Mouse (Mus musculus) bone marrow, adult 2 months (tissue): ENCODE data around the gene Slc17a5. TPM values are rescaled to one million over a fixed set of nuclear protein-coding genes. Genes with fewer than 3 reads are reported as not detected.

ENCODE experiments used
- H3K27ac ChIP-seq: fragments of 200-500 bp; 2 replicates; pipeline ENCODE4 v1.5.1; 2012; ENCODE audit warnings: low read depth, mild to moderate bottlenecking, control low read depth, inconsistent platforms, low read length; ENCODE audit not compliant: control insufficient read depth, poor library complexity, insufficient read depth
- H3K4me1 ChIP-seq: fragments of 200-500 bp; 2 replicates; pipeline ENCODE4 v1.6.1; 2011; ENCODE audit warnings: low read length; ENCODE audit not compliant: control insufficient read depth, insufficient read depth
- H3K4me3 ChIP-seq: fragments of 200-500 bp; replicated peaks from 2 replicates; pipeline ENCODE3; 2011; ENCODE audit warnings: mild to moderate bottlenecking, low read depth, low read length, control low read depth; ENCODE audit not compliant: control insufficient read depth
- CTCF ChIP-seq: fragments of 200-500 bp; IDR thresholded peaks from 2 replicates; pipeline ENCODE4 v1.5.1; 2011; ENCODE audit warnings: low read length, control low read depth; ENCODE audit not compliant: control insufficient read depth, insufficient read depth
- POLR2A ChIP-seq: fragments of 200-500 bp; IDR thresholded peaks from 2 replicates; pipeline ENCODE4 v1.6.1; 2011; ENCODE audit warnings: low read depth, mild to moderate bottlenecking, control low read depth, low read length, borderline replicate concordance; ENCODE audit not compliant: control insufficient read depth
- WGBS: fragments of 180-500 bp; shearing (Covaris S2); methylation state at CpG from one replicate; pipeline ENCODE4 v1.1.7; 2018; 5-methylcytosine and 5-hydroxymethylcytosine counted together
- polyA plus RNA-seq: library from polyadenylated mRNA; stranded (reverse); fragments of >200 nt; gene quantifications from 2 replicates; pipeline ENCODE4 v1.2.4, GENCODE M21; 2011; ENCODE audit warnings: low replicate concordance; ENCODE audit not compliant: missing spikeins, insufficient read depth, insufficient read length

Slc17a5 gene
- polyA plus RNA-seq, 1 experiment, result 2.3 TPM

DNA sequence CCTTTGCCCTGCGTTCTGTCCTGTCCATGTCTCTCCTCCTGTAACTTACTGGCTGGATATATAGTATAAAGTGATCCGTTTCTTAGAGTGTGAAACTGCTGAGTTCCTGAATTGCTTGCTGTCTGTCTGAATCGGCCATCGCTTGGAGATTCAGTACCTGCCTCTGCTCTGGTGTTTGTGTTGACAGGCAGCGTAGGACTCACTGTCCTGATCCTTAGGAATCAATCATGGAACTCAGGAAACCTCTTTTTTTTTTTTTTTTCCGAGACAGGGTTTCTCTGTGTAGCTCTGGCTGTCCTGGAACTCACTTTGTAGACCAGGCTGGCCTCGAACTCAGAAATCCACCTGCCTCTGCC, 81.1 kb downstream of the Slc17a5 start:
- 79% methylated on average over 7 of the region's 7 CpGs for WGBS
- Histone ChIP-seq H3K27ac (no peak overlapping the region), H3K4me3 (no peak overlapping the region)

DNA sequence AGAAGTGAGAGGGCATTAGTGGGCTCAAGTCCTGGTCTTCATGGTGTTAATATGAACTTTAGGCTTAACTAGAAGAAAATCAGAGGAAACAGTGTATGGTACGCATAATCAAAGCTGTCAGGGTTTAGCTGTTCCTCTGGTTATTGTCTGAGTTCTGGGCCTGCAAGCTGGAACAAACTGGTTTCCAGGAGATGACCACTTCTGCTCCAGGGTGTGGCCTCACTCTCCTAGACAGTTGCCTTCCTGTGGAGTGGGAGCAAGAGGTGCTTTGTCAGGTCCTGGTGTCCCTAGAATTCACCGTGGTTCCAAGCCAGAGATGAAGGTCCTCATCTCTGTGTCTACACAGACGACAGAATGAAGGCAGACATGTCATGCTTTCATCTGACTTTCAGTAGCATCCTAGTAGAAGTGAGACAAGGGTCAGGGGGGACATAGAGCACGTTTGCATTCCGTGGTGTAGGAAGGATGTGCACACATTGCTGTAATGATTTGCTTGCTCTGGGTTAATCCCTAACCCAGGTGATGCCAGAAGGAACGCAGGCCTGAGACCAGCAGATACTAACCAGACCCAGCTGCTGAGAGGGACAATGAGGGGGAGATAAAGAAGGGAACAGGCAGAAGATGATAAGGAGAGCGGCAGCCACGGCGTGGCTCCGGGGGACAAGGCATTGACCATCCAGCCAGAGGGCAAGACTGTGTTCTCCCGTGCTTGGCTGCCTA, 81.7 kb downstream of the Slc17a5 start:
- Histone ChIP-seq H3K27ac (no peak overlapping the region), H3K4me3 (no peak overlapping the region), H3K4me1 (no peaks in the 10 kb centered on the region)
- 67% methylated on average over 11 of the region's 11 CpGs for WGBS
- TF ChIP-seq POLR2A (no peak), CTCF (no peak)

More for the DNA sequence above, 81.1 kb downstream of the Slc17a5 start:
- TF ChIP-seq CTCF (no peak), POLR2A (no peak)
- H3K4me1 ChIP-seq, result no peaks in the 10 kb centered on the region

DNA sequence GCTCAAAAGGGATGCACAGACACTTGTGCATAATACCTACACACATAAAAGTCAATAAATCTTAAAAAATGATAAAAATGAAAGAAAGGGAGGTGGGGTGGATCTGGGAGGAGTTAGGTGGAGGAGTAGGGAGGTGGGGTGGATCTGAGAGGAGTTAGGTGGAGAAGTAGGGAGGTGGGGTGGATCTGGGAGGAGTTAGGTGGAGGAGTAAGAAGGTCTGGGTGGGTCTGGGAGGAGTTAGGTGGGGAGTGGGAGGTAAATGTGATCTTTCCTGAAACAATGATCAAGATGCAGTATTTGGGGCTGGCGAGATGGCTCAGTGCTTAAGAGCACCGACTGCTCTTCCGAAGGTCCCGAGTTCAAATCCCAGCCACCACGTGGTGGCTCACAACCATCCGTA, 82.6 kb downstream of the Slc17a5 start:
- WGBS, result 86% methylated on average over 6 of the region's 6 CpGs
- H3K27ac ChIP-seq, result no peak overlapping the region
- TF ChIP-seq CTCF (no peak), POLR2A (no peak)

DNA sequence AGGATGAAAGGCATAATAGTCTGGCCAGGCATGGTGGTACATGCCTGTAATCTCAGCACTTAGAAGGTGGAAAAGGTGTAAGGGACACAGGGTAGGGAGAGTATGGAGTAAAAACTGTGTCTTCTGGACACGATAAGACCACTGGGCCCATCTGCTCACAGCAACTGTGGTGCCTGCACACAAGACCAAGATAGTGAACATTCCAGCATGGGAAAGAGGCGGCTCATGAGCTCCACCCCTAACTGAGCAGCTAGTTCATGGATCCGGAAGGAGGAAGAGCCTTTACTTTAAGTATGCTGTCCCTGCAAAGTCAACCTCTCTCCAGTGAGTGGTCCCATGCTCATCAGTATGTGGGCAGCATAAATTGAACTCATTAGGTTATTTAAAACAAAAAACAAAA, 83.2 kb downstream of the Slc17a5 start:
- H3K4me1 ChIP-seq, result no peaks in the 10 kb centered on the region
- no peak overlapping the region for H3K4me3 ChIP-seq
- WGBS, result 76% methylated on average over 3 of the region's 3 CpGs
- no peak overlapping the region for H3K27ac ChIP-seq
- no peak for TF ChIP-seq POLR2A
- no peak for TF ChIP-seq CTCF

More for the DNA sequence above, 82.6 kb downstream of the Slc17a5 start:
- no peak overlapping the region for H3K4me3 ChIP-seq
- H3K4me1 ChIP-seq, result no peaks in the 10 kb centered on the region

DNA sequence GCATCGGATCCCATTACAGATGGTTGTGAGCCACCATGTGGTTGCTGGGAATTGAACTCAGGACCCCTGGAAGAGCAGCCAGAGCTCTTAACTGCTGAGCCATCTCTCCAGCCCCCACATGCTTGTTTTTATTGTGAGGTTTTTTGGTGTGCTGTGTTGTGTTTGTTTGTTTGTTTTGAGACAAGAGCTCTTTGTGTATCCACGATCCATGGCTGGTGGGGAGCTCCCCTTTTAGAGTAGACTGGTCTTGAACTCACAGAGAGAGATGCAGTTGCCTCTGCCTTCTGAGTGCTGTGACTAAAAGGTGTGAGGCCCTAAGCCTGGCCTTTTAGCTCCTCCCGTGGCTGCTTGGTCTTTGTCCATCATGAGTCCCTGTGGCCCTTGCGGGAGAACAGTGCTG, 83.7 kb downstream of the Slc17a5 start:
- 77% methylated on average over 4 of the region's 4 CpGs for WGBS
- no peak overlapping the region for H3K4me3 ChIP-seq
- no peak for TF ChIP-seq POLR2A
- TF ChIP-seq CTCF, result no peak
- no peak overlapping the region for H3K27ac ChIP-seq
- H3K4me1 ChIP-seq, result no peaks in the 10 kb centered on the region

DNA sequence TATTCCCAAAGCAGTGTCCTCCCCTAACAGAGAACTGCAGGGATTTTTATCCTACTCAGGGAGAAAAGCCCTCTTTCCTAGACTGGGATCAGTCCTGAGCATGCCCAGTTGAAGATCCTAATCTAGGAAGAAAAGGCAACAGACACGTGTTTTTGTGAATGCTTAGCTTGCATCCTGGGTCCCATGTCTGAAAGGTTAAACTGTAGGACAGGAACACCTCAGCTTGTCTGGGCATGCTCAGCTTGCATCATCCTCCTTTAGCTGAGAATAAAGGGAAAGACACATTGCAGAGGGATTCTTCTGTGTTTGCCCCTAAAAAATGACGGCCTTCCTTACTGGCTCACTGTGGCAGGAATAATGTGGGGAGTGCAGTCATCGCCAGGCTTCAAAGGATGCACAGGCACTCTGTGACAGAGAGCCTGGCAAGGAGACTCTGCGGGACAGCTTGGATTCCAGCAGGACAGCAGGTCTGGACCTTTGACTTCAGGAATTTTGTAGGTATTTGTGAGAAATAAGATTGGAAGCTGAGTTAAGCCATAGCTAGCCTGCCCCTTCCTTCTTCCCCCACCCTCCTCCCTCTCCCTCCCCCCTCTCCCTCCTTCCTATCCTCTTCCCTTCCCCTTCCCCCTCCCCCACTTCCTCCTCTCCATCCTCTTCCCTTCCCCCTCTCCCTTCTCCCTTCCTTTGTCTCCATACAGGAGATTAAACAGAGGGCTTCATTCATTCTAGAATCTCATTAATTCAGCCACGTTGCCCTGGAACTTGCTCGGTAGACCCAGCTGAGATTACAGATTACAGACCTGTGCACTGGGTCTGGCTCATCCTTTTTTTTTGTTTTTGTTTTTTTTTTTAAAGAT, 84.4 kb downstream of the Slc17a5 start:
- 67% methylated on average over 6 of the region's 6 CpGs for WGBS
- H3K4me3 ChIP-seq, result no peak overlapping the region
- TF ChIP-seq POLR2A (no peak), CTCF (no peak)
- no peaks in the 10 kb centered on the region for H3K4me1 ChIP-seq
- H3K27ac ChIP-seq, result no peak overlapping the region

DNA sequence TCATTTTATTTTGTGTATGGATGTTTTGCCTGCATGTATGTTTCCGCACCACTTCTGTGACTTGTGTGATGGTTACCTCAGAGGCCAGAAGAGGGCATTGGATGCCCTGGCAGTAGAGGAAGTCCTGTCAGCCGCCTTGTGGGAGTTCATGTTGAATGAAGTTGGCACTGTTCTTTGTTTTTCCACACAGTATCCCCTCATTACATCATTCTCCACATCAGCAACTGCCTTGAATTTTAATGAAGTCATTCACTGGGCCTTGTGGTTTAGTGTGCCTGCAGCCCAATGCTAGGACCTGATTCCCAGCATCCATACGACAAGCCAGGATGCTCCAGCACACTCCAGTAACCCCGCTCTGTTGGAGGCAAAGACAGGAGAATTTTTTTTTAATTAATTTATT, 86.6 kb downstream of the Slc17a5 start:
- Histone ChIP-seq H3K27ac (no peak overlapping the region), H3K4me3 (no peak overlapping the region), H3K4me1 (no peaks in the 10 kb centered on the region)
- WGBS, result 69% methylated on average over 4 of the region's 4 CpGs
- no peak for TF ChIP-seq POLR2A
- TF ChIP-seq CTCF, result no peak

DNA sequence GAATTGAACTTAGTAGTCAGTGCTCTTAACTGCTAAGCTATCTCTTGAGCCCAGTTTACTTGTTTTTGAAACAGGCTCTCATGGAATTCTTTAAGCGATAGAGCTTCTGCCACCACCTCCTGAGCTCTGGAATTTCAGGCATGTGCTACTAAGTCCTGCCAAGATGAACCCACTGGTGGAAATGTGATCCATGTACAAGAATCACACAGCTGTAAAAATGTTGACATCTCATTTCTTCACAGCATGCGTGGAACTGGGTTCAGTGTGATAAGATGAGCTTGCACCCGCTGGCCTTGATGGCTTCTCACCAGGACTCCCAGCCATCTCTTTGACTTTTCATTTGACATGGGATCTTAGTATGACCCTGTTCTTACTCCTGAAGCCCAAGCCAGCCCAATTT, 87.5 kb downstream of the Slc17a5 start:
- Histone ChIP-seq H3K4me3 (no peak overlapping the region), H3K4me1 (no peaks in the 10 kb centered on the region), H3K27ac (no peak overlapping the region)
- TF ChIP-seq CTCF, result no peak
- no peak for TF ChIP-seq POLR2A
- WGBS, result 81% methylated on average over 3 of the region's 3 CpGs

DNA sequence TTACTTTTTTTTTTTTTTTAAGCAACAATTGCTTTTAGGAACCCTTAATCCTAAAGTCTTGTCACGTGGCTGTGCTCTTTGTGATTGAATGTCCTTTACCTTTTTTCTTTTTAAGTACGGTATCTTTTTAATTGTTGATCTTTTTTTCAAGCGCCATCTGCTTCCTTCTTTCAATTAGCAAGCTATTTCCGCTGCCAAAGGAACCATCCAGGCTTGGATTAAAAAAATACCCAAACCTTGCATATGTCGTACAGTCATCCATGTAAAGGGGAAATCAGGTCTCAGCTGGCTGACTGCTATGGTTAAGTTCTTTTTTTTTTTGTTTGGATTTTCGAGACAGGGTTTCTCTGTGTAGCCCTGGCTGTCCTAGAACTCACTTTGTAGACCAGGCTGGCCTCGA, 94.7 kb downstream of the Slc17a5 start:
- Histone ChIP-seq H3K4me1 (no peaks in the 10 kb centered on the region), H3K27ac (no peak overlapping the region), H3K4me3 (no peak overlapping the region)
- WGBS, result 51% methylated on average over 7 of the region's 7 CpGs
- TF ChIP-seq CTCF (no peak), POLR2A (no peak)
